Mouse (Mus musculus) lung, postnatal 14 days (tissue): ENCODE measurements at regions not wholly inside any gene's neighbourhood (a gene's known extent, or its start where the extent isn't known, plus 50 kb on each side); places are given as distances from the start of the nearest gene placed in this dataset.

Experiments
- DNase-seq: peaks from one replicate; pipeline ENCODE4 v3.0.0; 2021

DNA sequence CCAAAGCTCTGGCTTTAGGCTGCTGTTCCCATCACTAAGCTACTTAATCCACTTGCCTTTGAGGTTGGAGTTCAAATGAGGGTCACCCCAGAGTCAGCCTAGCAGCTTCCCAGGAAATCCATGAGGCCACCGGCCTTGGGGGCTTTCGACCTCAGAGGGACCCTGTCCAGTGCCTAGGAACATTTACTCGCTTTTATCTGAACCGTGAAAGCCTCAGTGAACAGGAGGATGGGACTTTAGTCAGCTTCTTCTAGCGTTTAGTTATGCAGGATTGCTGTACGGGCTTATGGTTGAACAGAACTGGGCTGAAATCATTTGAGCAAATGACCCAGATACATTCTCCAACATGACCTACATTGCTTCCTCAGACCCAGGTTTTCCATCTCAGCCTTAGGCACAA, 174.9 kb downstream of the Parm1 start:
- DNase-seq, result no peak

DNA sequence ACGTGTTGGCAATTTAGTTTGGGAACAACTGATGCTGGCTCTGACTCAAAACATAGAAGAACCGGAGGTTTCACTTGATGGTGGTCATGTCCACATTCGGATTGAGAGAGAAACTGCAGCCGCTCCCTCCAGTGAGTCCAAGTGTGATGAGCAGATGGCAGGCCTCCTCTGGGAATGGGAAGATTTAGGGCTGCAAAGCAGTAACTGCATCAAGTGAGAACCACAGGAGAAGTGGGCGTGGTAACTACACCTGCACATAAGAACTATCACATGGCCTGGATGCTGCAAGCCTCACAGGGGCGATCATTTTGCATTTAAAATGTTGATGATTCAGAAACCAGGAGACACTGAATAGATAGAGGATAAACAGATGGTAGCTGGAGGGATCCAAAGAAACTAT, 161.3 kb downstream of the Parm1 start:
- no peak for DNase-seq
